Mouse (Mus musculus) liver, postnatal 0 days (tissue): ENCODE results near the gene Gm3893.
"Not testable (repeated sequence)": the region's sequence is repeated elsewhere in the genome, so short reads cannot be mapped to it uniquely, and the experiment has no call there.

Source experiments
- CTCF ChIP-seq: sonication (generic); IDR thresholded peaks from 2 replicates; pipeline ENCODE4 v1.5.1; 2016; ENCODE audit warnings: antibody characterized with exemption, low read depth
- EP300 ChIP-seq: IDR thresholded peaks from 2 replicates; pipeline ENCODE4 v1.6.1; 2016; ENCODE audit warnings: antibody characterized with exemption, low read depth, mild to moderate bottlenecking

DNA sequence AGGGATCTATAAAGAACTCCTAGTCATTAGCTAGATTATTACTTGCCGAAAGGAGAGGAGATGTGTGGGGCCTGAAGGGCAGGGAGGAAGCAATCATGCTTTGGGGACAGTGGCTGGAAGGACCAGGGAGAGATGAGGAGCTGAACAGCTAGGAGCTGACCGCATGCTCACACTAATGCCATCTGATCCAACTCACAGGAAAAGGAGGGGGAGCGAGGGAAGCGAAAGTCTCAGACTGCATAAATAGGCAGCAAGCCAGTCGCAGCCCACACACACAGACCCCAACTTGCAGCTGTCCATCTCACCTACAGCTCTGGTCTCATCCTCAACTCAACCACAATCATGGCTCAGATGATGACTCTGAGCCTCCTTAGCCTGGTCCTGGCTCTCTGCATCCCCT lies 23.5 kb downstream of the Gm3893 start, which contains the start of gene Gm13304:
- TF ChIP-seq CTCF, EP300: not testable (repeated sequence)
